Mouse (Mus musculus) liver, embryonic 16.5 days (tissue): ENCODE data around the gene Cxcl15. TPM values are rescaled to one million over a fixed set of nuclear protein-coding genes. Genes with fewer than 3 reads are reported as not detected.
"Not testable (repeated sequence)": the region's sequence is repeated elsewhere in the genome, so short reads cannot be mapped to it uniquely, and the experiment has no call there.

Source experiments
- ATAC-seq: fragments of 200-750 bp; cut with Nextera tagmentation; 2 replicates; pipeline ENCODE4 v1.8.0; 2017; ENCODE audit warnings: low read depth, mild to moderate bottlenecking, moderate number of reproducible peaks, moderate library complexity
- H3K27ac ChIP-seq: fragments of 300-500 bp; sonication (generic); 2 replicates; pipeline ENCODE4 v1.5.1; 2014; ENCODE audit warnings: mild to moderate bottlenecking, low read length
- H3K27me3 ChIP-seq: fragments of 300-500 bp; sonication (generic); 2 replicates; pipeline ENCODE4 v1.6.1; 2014; ENCODE audit warnings: low read depth, low read length, mixed read lengths; ENCODE audit not compliant: control insufficient read depth, insufficient read depth
- H3K36me3 ChIP-seq: fragments of 300-500 bp; sonication (generic); 2 replicates; pipeline ENCODE4 v1.6.1; 2014; ENCODE audit warnings: mild to moderate bottlenecking; ENCODE audit not compliant: control insufficient read depth, insufficient read depth
- H3K4me1 ChIP-seq: fragments of 300-500 bp; sonication (generic); 2 replicates; pipeline ENCODE4 v1.6.1; 2014; ENCODE audit warnings: low read depth, low read length, mixed read lengths; ENCODE audit not compliant: control insufficient read depth
- H3K4me2 ChIP-seq: fragments of 300-500 bp; sonication (generic); 2 replicates; pipeline ENCODE4 v1.6.1; 2014; ENCODE audit warnings: low read depth, low read length, mixed read lengths
- H3K4me3 ChIP-seq: fragments of 300-500 bp; sonication (generic); 2 replicates; pipeline ENCODE4 v1.5.1; 2014; ENCODE audit warnings: low read depth, mild to moderate bottlenecking, low read length
- H3K9ac ChIP-seq: fragments of 300-500 bp; sonication (generic); 2 replicates; pipeline ENCODE4 v1.6.1; 2014; ENCODE audit warnings: low read depth, low read length
- H3K9me3 ChIP-seq: fragments of 300-500 bp; sonication (generic); replicated peaks from 2 replicates; pipeline ENCODE4 v1.6.1; 2016; ENCODE audit warnings: low read length; ENCODE audit not compliant: control insufficient read depth
- WGBS: fragments of 180-500 bp; shearing (Covaris S2); extraction: QIAGEN DNeasy Blood & Tissue Kit; methylation state at CpG from one replicate; pipeline ENCODE4 v1.1.7; 2014; ENCODE audit not compliant: insufficient replicate concordance; 5-methylcytosine and 5-hydroxymethylcytosine counted together
- polyA plus RNA-seq: library from polyadenylated mRNA; unstranded; fragments of >200 nt; fragmentation: Nextera tagmentation; extraction: Ambion mirVana; gene quantifications from 2 replicates; pipeline ENCODE4 v1.2.1, GENCODE M21; 2015

The Cxcl15 gene
- polyA plus RNA-seq, 1 experiment from 2014 or later = not detected

DNA sequence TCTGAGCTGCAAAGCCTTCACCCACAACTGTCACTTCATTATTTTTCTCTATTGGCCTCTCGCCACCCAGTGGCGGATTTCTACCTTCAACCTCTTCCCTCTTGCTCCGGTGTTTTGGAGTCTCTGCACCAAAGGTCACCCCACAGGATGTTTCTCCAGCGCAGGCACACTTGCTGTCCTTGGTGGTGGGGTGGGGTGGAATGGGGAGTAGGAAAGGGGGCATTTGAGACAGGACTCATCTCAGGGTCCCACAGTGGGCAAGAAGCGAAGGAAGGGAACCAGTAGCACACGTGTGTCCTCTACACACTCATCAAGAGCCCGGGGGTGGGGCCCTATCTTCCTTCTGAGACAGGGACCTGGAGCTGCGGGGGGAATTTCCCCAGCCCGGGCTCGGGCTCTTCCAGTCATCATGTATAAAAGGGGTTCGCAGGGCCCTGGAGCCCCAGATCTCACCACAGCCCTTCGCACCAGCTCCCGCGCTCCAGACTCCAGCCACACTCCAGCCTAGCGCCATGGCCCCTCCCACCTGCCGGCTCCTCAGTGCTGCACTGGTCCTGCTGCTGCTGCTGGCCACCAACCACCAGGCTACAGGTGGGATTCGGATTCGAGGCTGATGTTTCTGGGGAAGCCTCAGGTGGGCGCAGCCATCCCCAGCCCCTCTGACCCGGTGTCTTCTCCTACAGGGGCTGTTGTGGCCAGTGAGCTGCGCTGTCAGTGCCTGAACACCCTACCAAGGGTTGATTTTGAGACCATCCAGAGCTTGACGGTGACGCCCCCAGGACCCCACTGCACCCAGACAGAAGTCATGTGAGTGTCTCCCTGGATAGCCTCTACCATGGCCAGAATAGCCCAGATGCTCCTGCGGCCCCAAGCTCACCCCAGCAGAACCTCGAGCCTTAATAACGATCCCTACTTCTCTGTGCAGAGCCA lies 8.4 kb upstream of the Cxcl15 start, which contains the start of gene Cxcl3:
TSS of gene Cxcl3 (plus strand) at position 445 of the 930 bp plus-strand sequence.
- no peak within 1 kb of the TSS for H3K9ac ChIP-seq
- peak within 1 kb of the TSS; percentile 66 for H3K4me2 ChIP-seq
- H3K4me1 ChIP-seq = no peaks in the 10 kb centered on the region
- no peaks in the 10 kb centered on the region for H3K9me3 ChIP-seq
- 17% methylated on average over 25 of the region's 26 CpGs for WGBS
- peak within 1 kb of the TSS; percentile 44 for H3K4me3 ChIP-seq
- no peaks in the 10 kb centered on the region for H3K36me3 ChIP-seq
- no peak within 1 kb of the TSS for H3K27ac ChIP-seq
- ATAC-seq = 0 out of 2 replicates have a peak, but pooled peaks have one; percentile 25
- H3K27me3 ChIP-seq = no peaks in the 10 kb centered on the region

- no peak overlapping the region for H3K4me2 ChIP-seq
- no peaks in the 10 kb centered on the region for H3K9me3 ChIP-seq
- no peaks in the 10 kb centered on the region for H3K27me3 ChIP-seq
- no peaks in the 10 kb centered on the region for H3K4me1 ChIP-seq
- H3K27ac ChIP-seq = no peak overlapping the region
- no peaks in the 10 kb centered on the region for H3K36me3 ChIP-seq
- H3K9ac ChIP-seq = no peak overlapping the region
- H3K4me3 ChIP-seq = no peak overlapping the region
- 54% methylated on average over 4 of the region's 4 CpGs for WGBS
- ATAC-seq = no peak
Measured at GRCm38 (mm10) chr5:90788114-90788513, 6.2 kb upstream of the Cxcl15 start.

GRCm38 (mm10) chr5:90789306-90790073 lies 4.8 kb upstream of the Cxcl15 start:
- ATAC-seq = peak; percentile 51
- 23% methylated on average over 11 of the region's 11 CpGs for WGBS
- Histone ChIP-seq H3K27me3 (no peaks in the 10 kb centered on the region), H3K4me2 (no peak overlapping the region), H3K4me3 (no peak overlapping the region), H3K36me3 (no peaks in the 10 kb centered on the region), H3K9ac (no peak overlapping the region), H3K27ac (no peak overlapping the region), H3K9me3 (no peaks in the 10 kb centered on the region), H3K4me1 (no peaks in the 10 kb centered on the region)

- Histone ChIP-seq H3K9me3 (no peaks in the 10 kb centered on the region), H3K36me3 (no peaks in the 10 kb centered on the region), H3K4me3 (no peak overlapping the region), H3K27me3 (no peaks in the 10 kb centered on the region), H3K27ac (no peak overlapping the region), H3K9ac (no peak overlapping the region), H3K4me2 (no peak overlapping the region), H3K4me1 (no peaks in the 10 kb centered on the region)
- WGBS = 13% methylated on average over 8 of the region's 8 CpGs
- ATAC-seq = no peak
Measured at GRCm38 (mm10) chr5:90790074-90790502, 4.2 kb upstream of the Cxcl15 start.

DNA sequence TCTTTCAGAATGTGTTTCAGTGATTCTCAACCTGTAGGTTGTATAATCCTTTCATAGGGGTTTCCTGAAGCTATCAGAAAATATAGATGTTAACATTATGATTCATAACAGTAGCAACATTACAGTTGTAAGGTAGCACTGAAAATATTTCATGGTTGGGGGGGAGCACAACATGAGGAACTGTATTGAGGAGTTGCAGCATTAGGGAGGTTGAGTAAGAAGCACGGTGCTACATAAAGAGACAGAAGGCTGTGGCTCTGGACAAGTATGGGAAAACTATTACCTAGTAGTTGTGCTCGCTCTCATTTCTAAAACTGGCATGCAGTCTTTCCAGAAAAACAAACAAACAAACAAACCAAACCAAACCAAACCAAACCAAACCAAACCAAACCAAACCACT lies 1.1 kb downstream of the Cxcl15 start:
- not testable (repeated sequence) for H3K9me3 ChIP-seq, ATAC-seq, H3K36me3 ChIP-seq, H3K9ac ChIP-seq, H3K27me3 ChIP-seq, H3K27ac ChIP-seq, H3K4me2 ChIP-seq, H3K4me1 ChIP-seq, H3K4me3 ChIP-seq
- 48% methylated on average over 2 of the region's 2 CpGs for WGBS

DNA sequence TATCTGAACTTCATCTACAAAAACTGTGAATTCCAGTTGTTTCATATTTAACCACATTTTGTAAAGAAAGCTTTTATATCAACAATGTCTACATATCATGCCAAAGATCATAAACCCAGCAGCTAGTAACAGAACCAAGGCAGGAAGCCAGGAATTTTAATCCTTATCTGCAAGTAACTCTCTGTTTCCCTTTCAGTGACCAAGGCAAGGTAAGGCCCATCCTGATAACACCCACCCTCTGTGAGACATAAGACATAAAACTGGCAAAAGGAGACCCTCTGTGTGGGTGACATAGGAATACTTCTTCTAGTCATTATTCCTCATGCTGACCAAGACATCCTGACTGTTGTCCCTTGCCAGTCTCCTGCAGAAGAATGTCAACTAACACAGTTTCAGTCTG lies 10.2 kb downstream of the Cxcl15 start:
- no peaks in the 10 kb centered on the region for H3K36me3 ChIP-seq

DNA sequence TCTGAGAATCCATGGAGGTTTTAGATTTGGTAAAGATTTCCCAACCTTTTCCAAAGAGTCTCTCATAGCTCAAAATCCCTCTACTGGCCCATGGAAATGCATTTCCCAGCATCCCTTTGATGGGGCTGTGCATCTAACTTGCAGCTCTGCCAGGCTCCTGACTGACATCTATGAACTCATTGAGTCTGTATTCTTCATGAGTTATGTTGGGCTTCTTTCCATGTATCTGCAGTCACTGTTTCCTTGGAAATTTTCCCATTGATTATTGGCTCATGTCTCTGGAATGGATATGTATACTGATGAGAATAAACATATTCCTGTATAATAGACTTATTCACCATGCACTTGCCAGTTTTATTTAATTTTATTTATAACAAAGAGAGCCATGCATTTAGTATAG lies 11.7 kb downstream of the Cxcl15 start:
- Histone ChIP-seq H3K27me3 (no peaks in the 10 kb centered on the region), H3K36me3 (no peaks in the 10 kb centered on the region), H3K4me2 (no peak overlapping the region), H3K9ac (no peak overlapping the region), H3K4me3 (no peak overlapping the region), H3K27ac (no peak overlapping the region), H3K4me1 (no peaks in the 10 kb centered on the region), H3K9me3 (no peaks in the 10 kb centered on the region)
- no peak for ATAC-seq

More for the DNA sequence above, 10.2 kb downstream of the Cxcl15 start:
- no peak overlapping the region for H3K4me2 ChIP-seq
- H3K27ac ChIP-seq = no peak overlapping the region
- H3K4me1 ChIP-seq = no peaks in the 10 kb centered on the region
- H3K9me3 ChIP-seq = no peaks in the 10 kb centered on the region
- H3K4me3 ChIP-seq = no peak overlapping the region
- no peak overlapping the region for H3K9ac ChIP-seq
- no peaks in the 10 kb centered on the region for H3K27me3 ChIP-seq
- ATAC-seq = no peak

- no peak for ATAC-seq
- Histone ChIP-seq H3K9me3 (no peaks in the 10 kb centered on the region), H3K27ac (no peak overlapping the region), H3K27me3 (no peaks in the 10 kb centered on the region), H3K9ac (no peak overlapping the region), H3K4me3 (no peak overlapping the region), H3K4me1 (no peaks in the 10 kb centered on the region), H3K36me3 (no peaks in the 10 kb centered on the region), H3K4me2 (no peak overlapping the region)
- 53% methylated on average over 3 of the region's 3 CpGs for WGBS
Measured at GRCm38 (mm10) chr5:90807176-90807950, 13.0 kb downstream of the Cxcl15 start.
